Mouse (Mus musculus): ENCODE results near the gene AI837181.
A peak's percentile ranks its signal among the peaks of the same experiment; 100 is the strongest.
"Not testable (repeated sequence)": the region's sequence is repeated elsewhere in the genome, so short reads cannot be mapped to it uniquely, and the experiment has no call there.

AI837181 gene

GRCm38 (mm10) chr19:5424782-5425741 is at the start of gene AI837181, which contains the start of gene Drap1:
Gene AI837181, plus strand, starts transcription at chr19:5425144.
Gene Drap1, minus strand, starts transcription at chr19:5424979.
- peak; percentile 90 to 93 for DNase-seq (ENCODE audit: low spot score in 2 of 2)

GRCm38 (mm10) chr19:5377446-5377845 is 47.5 kb upstream of the AI837181 start:
- DNase-seq (ENCODE audit: low spot score in 2 of 2): no peak

- DNase-seq (ENCODE audit: low spot score in 2 of 2): no peak
Measured at GRCm38 (mm10) chr19:5383326-5383725, 41.6 kb upstream of the AI837181 start.

GRCm38 (mm10) chr19:5384715-5385114 is 40.2 kb upstream of the AI837181 start:
- DNase-seq (ENCODE audit: low spot score in 2 of 2): no peak

DNA sequence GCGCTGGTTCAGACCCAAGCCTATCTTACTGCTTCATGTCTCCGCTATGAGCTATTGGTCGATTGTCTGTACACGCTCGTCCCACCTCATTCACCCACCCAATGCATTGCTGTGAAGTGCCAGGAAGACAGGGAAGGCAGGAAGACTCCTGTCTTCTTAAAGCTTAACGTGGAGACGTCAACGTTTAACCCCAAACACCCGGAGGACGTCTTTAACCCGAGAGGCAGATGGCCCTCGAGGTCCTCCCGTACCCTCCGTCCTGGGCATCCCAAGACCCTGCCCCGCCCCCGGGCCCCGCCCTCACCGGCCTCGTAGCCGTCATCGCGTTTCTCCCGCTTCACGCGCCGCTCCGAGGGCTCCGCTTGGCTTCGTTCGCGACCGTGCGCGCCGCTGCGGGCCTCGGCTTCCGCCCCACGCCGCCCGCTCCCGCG is 36.9 kb upstream of the AI837181 start:
- DNase-seq (ENCODE audit: low spot score in 2 of 2): no peak

- DNase-seq (ENCODE audit: low spot score in 2 of 2): peak; percentile 95 to 96
Measured at GRCm38 (mm10) chr19:5388588-5389242, 36.2 kb upstream of the AI837181 start, which contains the start of gene Sart1. Gene Sart1, minus strand, starts transcription at chr19:5388703.

DNA sequence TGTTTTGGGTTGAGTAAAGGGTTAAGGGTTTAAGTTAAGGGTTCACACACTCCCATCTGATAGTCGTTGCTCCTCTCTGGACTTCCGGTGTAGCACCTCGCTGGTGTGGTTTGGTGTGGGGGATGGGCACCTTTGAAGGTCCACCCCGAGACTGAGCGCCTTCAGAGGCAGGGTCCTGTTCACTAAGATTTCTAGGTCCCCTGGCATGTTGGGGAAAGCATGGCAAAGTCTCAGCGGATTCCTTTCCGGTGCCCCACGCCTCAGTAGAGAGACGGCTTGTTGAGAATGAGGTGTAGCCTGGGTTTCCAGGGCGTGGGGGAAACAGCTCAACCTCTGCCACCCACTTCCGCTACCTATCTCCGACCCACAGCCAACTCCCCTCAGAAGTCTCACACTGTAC is 35.3 kb upstream of the AI837181 start:
- DNase-seq (ENCODE audit: low spot score in 2 of 2): no peak

DNA sequence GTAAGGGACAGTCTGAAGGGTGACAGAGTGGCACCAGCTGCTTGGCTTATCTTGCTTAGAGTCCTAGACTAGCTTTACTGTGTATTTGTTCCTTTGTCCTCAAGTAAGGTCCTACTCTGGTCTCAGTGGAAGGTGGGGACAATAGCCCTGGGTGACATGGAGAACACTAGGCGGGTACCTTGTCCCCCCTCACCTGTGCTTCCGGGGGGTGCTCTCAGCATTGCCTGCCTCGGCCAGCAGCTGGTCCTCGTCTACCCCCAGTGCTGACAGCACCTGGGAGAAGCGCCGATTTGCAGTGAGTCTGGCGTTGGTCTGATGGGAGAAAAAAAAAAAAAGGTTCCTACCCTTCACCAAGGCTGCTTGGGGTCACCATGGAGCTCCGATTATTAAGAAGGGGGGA is 34.5 kb upstream of the AI837181 start:
- no peak for DNase-seq (ENCODE audit: low spot score in 2 of 2)

GRCm38 (mm10) chr19:5392892-5393291 is 32.1 kb upstream of the AI837181 start:
- DNase-seq (ENCODE audit: low spot score in 2 of 2): no peak

GRCm38 (mm10) chr19:5394168-5394567 is 30.8 kb upstream of the AI837181 start:
- DNase-seq (ENCODE audit: low spot score in 2 of 2): no peak

DNA sequence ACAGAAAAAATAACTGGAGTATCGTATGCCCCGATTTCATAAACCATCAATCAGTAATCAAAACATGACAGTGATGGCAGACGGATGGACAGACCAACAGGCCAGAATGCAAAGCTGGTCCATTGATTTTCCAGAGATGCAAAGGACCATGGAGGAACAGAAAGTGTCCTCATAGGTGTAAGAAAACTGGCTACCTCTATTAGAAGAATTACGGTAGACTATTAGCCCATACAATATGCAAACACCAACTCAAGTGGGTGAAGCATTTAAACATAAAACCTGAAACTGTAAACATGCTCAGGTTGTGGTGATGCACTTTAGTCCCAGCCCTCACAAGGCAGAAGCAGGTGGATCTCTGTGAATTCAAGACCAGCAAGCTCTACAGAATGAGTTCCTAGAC is 29.6 kb upstream of the AI837181 start:
- no peak for DNase-seq (ENCODE audit: low spot score in 2 of 2)

- DNase-seq (ENCODE audit: low spot score in 2 of 2): not testable (repeated sequence)
Measured at GRCm38 (mm10) chr19:5401073-5401472, 23.9 kb upstream of the AI837181 start.

GRCm38 (mm10) chr19:5402293-5402692 is 22.7 kb upstream of the AI837181 start, which contains the start of gene Tsga10ip:
Gene Tsga10ip, minus strand, starts transcription at chr19:5402526.
- no peak for DNase-seq (ENCODE audit: low spot score in 2 of 2)

DNA sequence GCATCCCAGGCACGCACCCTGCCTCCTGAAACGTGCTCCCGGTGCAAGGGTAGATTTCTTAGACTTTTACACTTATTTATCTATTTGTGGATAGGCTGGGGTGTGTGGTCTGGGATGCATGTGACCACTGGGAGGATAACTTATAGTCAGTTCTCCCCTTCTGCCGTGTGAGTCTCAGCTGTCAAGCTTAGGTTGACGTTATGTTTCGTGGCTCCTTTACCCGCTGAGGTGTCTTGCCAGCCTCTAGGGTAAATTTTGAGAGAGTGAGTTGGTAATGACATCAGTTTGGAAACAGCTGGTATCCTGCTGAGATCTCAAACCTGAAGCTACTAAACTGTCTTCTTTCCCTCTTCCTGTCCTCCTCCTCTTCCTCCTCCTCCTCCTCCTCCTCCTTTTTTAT is 19.0 kb upstream of the AI837181 start:
- DNase-seq (ENCODE audit: low spot score in 2 of 2): no peak

DNA sequence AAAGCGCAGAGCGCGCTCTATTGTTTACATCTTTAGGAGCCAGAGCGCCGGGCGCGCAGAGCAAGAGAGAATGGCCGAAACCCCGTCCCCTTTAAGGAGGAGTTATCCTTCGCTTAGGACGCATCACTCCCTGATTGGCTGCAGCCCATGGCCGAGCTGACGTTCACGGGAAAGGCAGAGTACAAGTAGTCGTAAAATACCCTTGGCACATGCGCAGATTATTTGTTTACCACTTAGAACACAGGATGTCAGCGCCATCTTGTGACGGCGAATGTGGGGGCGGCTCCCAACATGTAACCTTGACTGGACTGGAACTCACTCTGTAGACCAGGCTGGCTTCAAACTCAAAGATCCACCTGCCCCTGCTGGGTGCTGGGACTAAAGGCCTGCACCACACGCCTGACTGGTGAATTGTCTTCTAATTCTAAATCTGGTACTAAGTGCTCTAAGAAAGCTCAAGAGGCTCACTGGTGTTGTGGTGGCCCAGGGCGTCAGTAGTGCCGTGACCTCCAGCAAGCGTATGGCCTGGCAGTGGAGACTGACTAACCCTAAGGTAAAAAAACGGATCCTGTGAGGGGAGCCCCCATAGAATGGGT is 18.3 kb upstream of the AI837181 start:
- DNase-seq (ENCODE audit: low spot score in 2 of 2): peak in 1 of 2 experiments; percentile 41

GRCm38 (mm10) chr19:5407133-5407532 is 17.8 kb upstream of the AI837181 start:
- DNase-seq (ENCODE audit: low spot score in 2 of 2): no peak

- DNase-seq (ENCODE audit: low spot score in 2 of 2): no peak
Measured at GRCm38 (mm10) chr19:5408057-5409001, 16.6 kb upstream of the AI837181 start.

DNA sequence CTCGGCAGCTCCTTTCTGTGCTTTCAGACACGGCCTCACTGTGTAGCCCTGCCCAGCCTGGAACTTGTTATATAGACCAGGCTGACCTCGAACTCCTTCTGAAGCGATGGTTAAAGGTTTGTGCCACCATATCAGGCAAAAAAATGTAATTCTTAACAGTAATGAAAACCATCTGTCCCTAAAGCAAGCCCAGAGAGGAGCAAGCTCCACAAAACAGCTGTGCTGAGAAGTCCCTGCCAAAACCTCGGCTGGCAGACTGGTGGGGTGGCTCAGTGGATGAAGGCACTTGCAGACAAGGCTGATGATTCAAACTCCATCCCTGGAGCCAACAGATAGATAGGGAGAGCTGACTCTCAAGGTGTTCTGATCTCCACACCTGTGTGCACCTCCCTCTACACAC is 15.9 kb upstream of the AI837181 start:
- DNase-seq (ENCODE audit: low spot score in 2 of 2): no peak

- no peak for DNase-seq (ENCODE audit: low spot score in 2 of 2)
Measured at GRCm38 (mm10) chr19:5410641-5411040, 14.3 kb upstream of the AI837181 start.

DNA sequence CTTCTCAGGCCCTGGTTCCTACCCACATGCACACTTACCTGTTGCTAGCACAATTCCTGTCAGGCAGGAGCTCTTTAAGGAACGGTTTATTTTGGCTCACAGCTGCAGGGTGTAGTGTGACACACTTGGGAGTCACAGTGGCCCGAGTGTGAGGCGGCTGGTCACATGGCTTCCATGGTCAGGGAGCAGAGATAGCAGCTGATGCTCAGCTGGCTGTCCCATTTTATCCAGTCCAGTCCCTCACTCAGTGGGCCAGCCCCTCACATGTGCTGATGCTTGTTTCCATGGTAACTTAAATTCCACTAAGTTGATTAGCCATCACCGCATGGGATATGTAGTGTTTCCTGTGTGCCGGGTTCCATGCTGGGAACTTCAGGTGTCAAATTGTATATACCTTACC is 13.0 kb upstream of the AI837181 start:
- no peak for DNase-seq (ENCODE audit: low spot score in 2 of 2)

- no peak for DNase-seq (ENCODE audit: low spot score in 2 of 2)
Measured at GRCm38 (mm10) chr19:5413840-5414239, 11.1 kb upstream of the AI837181 start.
